Mouse (Mus musculus): ENCODE data around the gene Gm9736. TPM values are rescaled to one million over a fixed set of nuclear protein-coding genes. Genes with fewer than 3 reads are reported as not detected.
"Not testable (repeated sequence)": the region's sequence is repeated elsewhere in the genome, so short reads cannot be mapped to it uniquely, and the experiment has no call there.

Gm9736 gene
- total and polyA plus RNA-seq, 3 experiments = not detected

GRCm38 (mm10) chr10:77713734-77714133 lies 37.4 kb downstream of the Gm9736 start:
- TF ChIP-seq CHD1 (IDR thresholded peaks at IDR 0.05; ENCODE audit: low read depth, low read length) (no peak), NELFE (IDR thresholded peaks at IDR 0.05; ENCODE audit: low read depth, low read length) (no peak), UBTF (IDR thresholded peaks at IDR 0.05; ENCODE audit: low read depth, low read length) (no peak), USF1 (IDR thresholded peaks at IDR 0.05; ENCODE audit: low read depth, low read length) (no peak), E2F4 (IDR thresholded peaks at IDR 0.05; ENCODE audit: insufficient replicate concordance, low read depth, low read length) (no peak), MYC (IDR thresholded peaks at IDR 0.05; ENCODE audit: low read depth, low read length) (no peak), MEF2A (IDR thresholded peaks at IDR 0.05; ENCODE audit: borderline replicate concordance, low read depth, low read length) (no peak), JUN (IDR thresholded peaks at IDR 0.05; ENCODE audit: insufficient read depth, low read depth, low read length) (no peak), JUND (conservative IDR thresholded peaks at IDR 0.05; ENCODE audit: low read depth, low read length) (no peak), MAZ (IDR thresholded peaks at IDR 0.05; ENCODE audit: low read depth, low read length) (no peak)
- no peaks in the 10 kb centered on the region for H3K36me3 ChIP-seq (replicated peaks in 1 of 2; ENCODE audit: control insufficient read depth in 1 of 2, insufficient read depth in 1 of 2, low read length in 1 of 2)
- H3K27me3 ChIP-seq (replicated peaks) = peaks cover 58% of the 10 kb centered on the region
- H3K9ac ChIP-seq (ENCODE audit: insufficient read depth, low read depth) = no peak overlapping the region
- H3K27ac ChIP-seq (ENCODE audit: insufficient read depth, low read depth) = no peak overlapping the region
- DNase-seq (ENCODE audit: extremely low read depth) = no peak
- peaks cover 13% of the 10 kb centered on the region for H3K9me3 ChIP-seq (replicated peaks; ENCODE audit: low read length)
- no peaks in the 10 kb centered on the region for H3K4me1 ChIP-seq (ENCODE audit: control insufficient read depth in 1 of 2, insufficient read depth in 2 of 2)
- no peak overlapping the region for H3K4me3 ChIP-seq (replicated peaks in 1 of 3; ENCODE audit: low read depth in 2 of 3, low read length in 2 of 3, poor library complexity in 1 of 3)
- no peaks in the 10 kb centered on the region for H3K79me2 ChIP-seq (replicated peaks; ENCODE audit: control insufficient read depth, extremely low read depth, insufficient read depth, poor library complexity, severe bottlenecking)
- dilution Hi-C loops (cut with MboI; ENCODE audit: extremely low pct_ligation_motif_present, extremely low pct_unique_long_range_greater_than_20kb, low sequenced_read_pairs) = no loop called here
- in situ Hi-C loops (cut with MboI; ENCODE audit: low pct_ligation_motif_present, low pct_unique_long_range_greater_than_20kb, low sequenced_read_pairs) = no loop called here
- no peak overlapping the region for H3K4me2 ChIP-seq (ENCODE audit: insufficient read depth, low read depth, poor library complexity, severe bottlenecking)

- H3K4me1 ChIP-seq (ENCODE audit: control insufficient read depth in 1 of 2, insufficient read depth in 2 of 2); H3K4me3 ChIP-seq (replicated peaks in 1 of 3; ENCODE audit: low read depth in 2 of 3, low read length in 2 of 3, poor library complexity in 1 of 3); DNase-seq (ENCODE audit: extremely low read depth); H3K9ac ChIP-seq (ENCODE audit: insufficient read depth, low read depth); H3K4me2 ChIP-seq (ENCODE audit: insufficient read depth, low read depth, poor library complexity, severe bottlenecking); in situ Hi-C loops (cut with MboI; ENCODE audit: low pct_ligation_motif_present, low pct_unique_long_range_greater_than_20kb, low sequenced_read_pairs); H3K27ac ChIP-seq (ENCODE audit: insufficient read depth, low read depth); dilution Hi-C loops (cut with MboI; ENCODE audit: extremely low pct_ligation_motif_present, extremely low pct_unique_long_range_greater_than_20kb, low sequenced_read_pairs); H3K79me2 ChIP-seq (replicated peaks; ENCODE audit: control insufficient read depth, extremely low read depth, insufficient read depth, poor library complexity, severe bottlenecking); H3K36me3 ChIP-seq (replicated peaks in 1 of 2; ENCODE audit: control insufficient read depth in 1 of 2, insufficient read depth in 1 of 2, low read length in 1 of 2): not testable (repeated sequence)
- peaks cover 57% of the 10 kb centered on the region for H3K27me3 ChIP-seq (replicated peaks)
- peaks cover 20% of the 10 kb centered on the region for H3K9me3 ChIP-seq (replicated peaks; ENCODE audit: low read length)
Measured at GRCm38 (mm10) chr10:77711157-77711556, 40.0 kb downstream of the Gm9736 start, which contains the start of gene Gm10024. TSS of gene Gm10024 (plus strand) at chr10:77711457.

GRCm38 (mm10) chr10:77709831-77710230 lies 41.3 kb downstream of the Gm9736 start:
- Histone ChIP-seq H3K4me3 (replicated peaks in 1 of 3; ENCODE audit: low read depth in 2 of 3, low read length in 2 of 3, poor library complexity in 1 of 3) (no peak overlapping the region), H3K4me1 (ENCODE audit: control insufficient read depth in 1 of 2, insufficient read depth in 2 of 2) (no peaks in the 10 kb centered on the region), H3K27ac (ENCODE audit: insufficient read depth, low read depth) (no peak overlapping the region), H3K79me2 (replicated peaks; ENCODE audit: control insufficient read depth, extremely low read depth, insufficient read depth, poor library complexity, severe bottlenecking) (no peaks in the 10 kb centered on the region), H3K27me3 (replicated peaks) (peaks cover 63% of the 10 kb centered on the region), H3K9me3 (replicated peaks; ENCODE audit: low read length) (peaks cover 22% of the 10 kb centered on the region), H3K4me2 (ENCODE audit: insufficient read depth, low read depth, poor library complexity, severe bottlenecking) (no peak overlapping the region), H3K36me3 (replicated peaks in 1 of 2; ENCODE audit: control insufficient read depth in 1 of 2, insufficient read depth in 1 of 2, low read length in 1 of 2) (no peaks in the 10 kb centered on the region), H3K9ac (ENCODE audit: insufficient read depth, low read depth) (no peak overlapping the region)
- in situ Hi-C loops (cut with MboI; ENCODE audit: low pct_ligation_motif_present, low pct_unique_long_range_greater_than_20kb, low sequenced_read_pairs) = no loop called here
- no peak for DNase-seq (ENCODE audit: extremely low read depth)
- dilution Hi-C loops (cut with MboI; ENCODE audit: extremely low pct_ligation_motif_present, extremely low pct_unique_long_range_greater_than_20kb, low sequenced_read_pairs) = no loop called here
- TF ChIP-seq UBTF (IDR thresholded peaks at IDR 0.05; ENCODE audit: low read depth, low read length) (no peak), MXI1 (IDR thresholded peaks at IDR 0.05; ENCODE audit: low read depth, low read length) (no peak), SMC3 (IDR thresholded peaks at IDR 0.05; ENCODE audit: low read depth, low read length) (0 out of 2 replicates have a peak, but pooled peaks have one; percentile 8), ETS1 (conservative IDR thresholded peaks at IDR 0.05; ENCODE audit: low read depth, low read length) (no peak), CTCF (conservative IDR thresholded peaks at IDR 0.05 in 1 of 2, IDR thresholded peaks at IDR 0.05 in 1 of 2; ENCODE audit: low read depth in 2 of 2, low read length in 2 of 2) (peak in 1 of 2 experiments; percentile 35; a peak in 2 of 4 replicates)
